Mouse (Mus musculus) embryonic facial prominence, embryonic 14.5 days (tissue): Measurements from ENCODE around the gene Ubxn7. TPM values are rescaled to one million over a fixed set of nuclear protein-coding genes. Genes with fewer than 3 reads are reported as not detected.
"Not testable (repeated sequence)": the region's sequence is repeated elsewhere in the genome, so short reads cannot be mapped to it uniquely, and the experiment has no call there.

Source experiments
- ATAC-seq: fragments of 200-750 bp; cut with Nextera tagmentation; 2 replicates; pipeline ENCODE4 v1.8.0; 2017; ENCODE audit warnings: low read depth, moderate number of reproducible peaks, moderate TSS enrichment
- DNase-seq: peaks from one replicate; pipeline ENCODE4 v3.0.0-alpha.2; 2015; ENCODE audit warnings: low spot score
- H3K27ac ChIP-seq: fragments of 300-500 bp; sonication (generic); replicated peaks from 2 replicates; pipeline ENCODE4 v1.5.1; 2014; ENCODE audit warnings: low read depth, mild to moderate bottlenecking, low read length, moderate library complexity
- H3K27me3 ChIP-seq: fragments of 300-500 bp; sonication (generic); replicated peaks from 2 replicates; pipeline ENCODE4 v1.6.1; 2014; ENCODE audit warnings: low read length; ENCODE audit not compliant: control insufficient read depth, insufficient read depth
- H3K36me3 ChIP-seq: fragments of 300-500 bp; sonication (generic); 2 replicates; pipeline ENCODE4 v1.6.1; 2014; ENCODE audit warnings: low read length, mixed read lengths; ENCODE audit not compliant: control insufficient read depth, insufficient read depth
- H3K4me1 ChIP-seq: fragments of 300-500 bp; sonication (generic); 2 replicates; pipeline ENCODE4 v1.6.1; 2014; ENCODE audit warnings: antibody characterized with exemption, low read length; ENCODE audit not compliant: control insufficient read depth, insufficient read depth
- H3K4me2 ChIP-seq: fragments of 300-500 bp; sonication (generic); 2 replicates; pipeline ENCODE4 v1.6.1; 2014; ENCODE audit warnings: low read depth, mild to moderate bottlenecking, low read length, moderate library complexity, mixed read lengths
- H3K4me3 ChIP-seq: fragments of 300-500 bp; sonication (generic); 2 replicates; pipeline ENCODE4 v1.5.1; 2014; ENCODE audit warnings: low read depth, mild to moderate bottlenecking, low read length
- H3K9ac ChIP-seq: fragments of 300-500 bp; sonication (generic); 2 replicates; pipeline ENCODE4 v1.6.1; 2014; ENCODE audit warnings: low read depth, mild to moderate bottlenecking, low read length, moderate library complexity, mixed read lengths
- H3K9me3 ChIP-seq: fragments of 300-500 bp; sonication (generic); 2 replicates; pipeline ENCODE4 v1.6.1; 2016; ENCODE audit warnings: low read length; ENCODE audit not compliant: control insufficient read depth
- WGBS: fragments of 180-500 bp; shearing (Covaris S2); extraction: QIAGEN DNeasy Blood & Tissue Kit; methylation state at CpG from one replicate; pipeline ENCODE4 v1.1.7; 2014; 5-methylcytosine and 5-hydroxymethylcytosine counted together
- polyA plus RNA-seq: library from polyadenylated mRNA; unstranded; fragments of >200 nt; fragmentation: Nextera tagmentation; extraction: Ambion mirVana; gene quantifications from 2 replicates; pipeline ENCODE4 v1.2.1, GENCODE M21; 2014

Ubxn7 gene
- polyA plus RNA-seq, result 21.1 and 23.7 TPM in 2 replicates

DNA sequence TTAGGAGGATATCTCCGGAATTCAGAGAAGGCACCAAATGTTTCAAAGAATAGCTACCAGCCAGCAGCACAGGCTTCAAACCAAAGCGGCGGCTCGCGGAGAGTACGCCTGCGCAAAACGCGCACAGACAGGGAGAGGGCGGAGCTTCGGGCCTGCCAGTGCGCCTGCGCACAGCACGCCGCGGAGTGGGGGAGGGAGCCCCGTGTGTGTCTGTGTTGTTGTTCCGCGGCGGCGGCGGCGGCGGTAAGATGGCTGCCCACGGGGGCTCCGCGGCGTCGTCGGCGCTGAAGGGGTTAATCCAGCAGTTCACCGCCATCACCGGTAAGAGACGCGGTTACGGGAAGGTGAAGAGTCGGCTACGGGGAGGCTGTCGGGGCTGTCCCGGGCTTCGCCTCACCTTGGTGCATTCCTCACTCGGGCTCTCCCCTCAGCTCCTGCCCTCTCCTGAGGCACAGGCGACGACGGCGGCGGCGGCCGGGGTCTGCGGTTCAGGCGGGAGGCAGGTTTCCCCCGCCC, at the start of gene Ubxn7:
TSS of gene Ubxn7 (plus strand) at position 218 of the 516 bp plus-strand sequence.
- peak; percentile 97 for ATAC-seq
- no peaks in the 10 kb centered on the region for H3K9me3 ChIP-seq

GRCm38 (mm10) chr16:32282608-32283007, 49.4 kb upstream of the Ubxn7 start:
- peaks cover 72% of the 10 kb centered on the region for H3K36me3 ChIP-seq
- H3K9ac ChIP-seq, result no peak overlapping the region
- DNase-seq, result no peak
- no peaks in the 10 kb centered on the region for H3K27me3 ChIP-seq
- ATAC-seq, result no peak
- no peak overlapping the region for H3K27ac ChIP-seq
- no peak overlapping the region for H3K4me3 ChIP-seq
- H3K9me3 ChIP-seq, result 0 out of 2 replicates have a peak, but pooled peaks cover 5% of the 10 kb centered on the region
- H3K4me2 ChIP-seq, result no peak overlapping the region
- peaks cover 11% of the 10 kb centered on the region for H3K4me1 ChIP-seq

More for the DNA sequence above, at the start of gene Ubxn7:
- Histone ChIP-seq H3K27ac (peak within 1 kb of the TSS; percentile 95), H3K4me1 (no peaks in the 10 kb centered on the region; the same call in 1 of the 2 replicates), H3K27me3 (no peaks in the 10 kb centered on the region), H3K4me3 (peak within 1 kb of the TSS; percentile 61), H3K9ac (peak within 1 kb of the TSS; percentile 96), H3K4me2 (peak within 1 kb of the TSS; percentile 53), H3K36me3 (no peaks in the 10 kb centered on the region)
- WGBS, result 0% methylated on average over 18 of the region's 52 CpGs
- peak; percentile 96 for DNase-seq

- Histone ChIP-seq H3K36me3 (peaks cover 57% of the 10 kb centered on the region), H3K4me2 (no peak overlapping the region), H3K9me3 (0 out of 2 replicates have a peak, but pooled peaks cover 10% of the 10 kb centered on the region), H3K4me3 (no peak overlapping the region), H3K9ac (no peak overlapping the region), H3K27ac (no peak overlapping the region), H3K4me1 (no peaks in the 10 kb centered on the region), H3K27me3 (no peaks in the 10 kb centered on the region)
- no peak for ATAC-seq
- 93% methylated on average over 4 of the region's 4 CpGs for WGBS
- DNase-seq, result no peak
Observed at GRCm38 (mm10) chr16:32291821-32292220, 40.2 kb upstream of the Ubxn7 start.

DNA sequence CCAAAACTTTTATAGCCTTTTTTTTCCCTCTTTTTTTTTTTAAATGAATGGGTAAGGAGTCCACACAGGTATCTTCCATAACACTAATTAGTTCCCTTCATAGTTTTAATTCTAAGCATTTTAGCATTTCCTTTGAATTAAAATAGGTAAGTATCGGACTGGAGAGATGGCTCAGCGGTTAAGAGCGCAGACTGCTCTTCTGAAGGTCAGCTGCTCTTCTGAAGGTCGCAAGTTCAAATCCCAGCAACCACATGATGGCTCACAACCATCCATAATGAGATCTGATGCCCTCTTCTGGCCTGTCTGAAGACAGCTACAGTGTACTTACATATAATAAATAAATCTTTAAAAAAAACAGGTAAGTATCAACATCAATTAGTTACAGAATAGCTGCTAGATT, 32.4 kb upstream of the Ubxn7 start:
- WGBS, result 96% methylated on average over 4 of the region's 4 CpGs
- DNase-seq, H3K4me2 ChIP-seq, H3K27ac ChIP-seq, ATAC-seq, H3K4me1 ChIP-seq, H3K27me3 ChIP-seq, H3K4me3 ChIP-seq, H3K9ac ChIP-seq: not testable (repeated sequence)
- Histone ChIP-seq H3K9me3 (0 out of 2 replicates have a peak, but pooled peaks cover 10% of the 10 kb centered on the region), H3K36me3 (peaks cover 51% of the 10 kb centered on the region)

DNA sequence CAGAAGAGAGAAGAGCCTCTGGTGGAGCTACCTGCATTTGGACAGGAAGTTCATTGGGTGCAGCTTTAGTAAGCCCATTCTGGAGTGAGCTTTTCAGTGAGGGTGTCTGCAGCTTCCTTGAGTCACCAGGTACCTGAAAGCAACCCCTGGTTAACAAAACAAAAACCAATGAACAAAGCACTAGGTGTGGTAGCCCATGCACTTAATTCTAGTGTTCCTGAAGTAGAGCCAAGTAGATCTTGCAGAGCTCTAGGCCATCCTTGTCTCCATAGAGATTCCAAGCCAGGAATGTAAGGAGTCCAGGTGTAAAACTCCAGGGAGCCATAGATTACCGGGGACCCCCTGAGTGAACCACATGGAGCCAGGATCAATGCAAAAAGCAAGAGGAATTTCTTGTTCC, 29.0 kb upstream of the Ubxn7 start:
- 45% methylated on average over 1 of the region's 1 CpGs for WGBS

DNA sequence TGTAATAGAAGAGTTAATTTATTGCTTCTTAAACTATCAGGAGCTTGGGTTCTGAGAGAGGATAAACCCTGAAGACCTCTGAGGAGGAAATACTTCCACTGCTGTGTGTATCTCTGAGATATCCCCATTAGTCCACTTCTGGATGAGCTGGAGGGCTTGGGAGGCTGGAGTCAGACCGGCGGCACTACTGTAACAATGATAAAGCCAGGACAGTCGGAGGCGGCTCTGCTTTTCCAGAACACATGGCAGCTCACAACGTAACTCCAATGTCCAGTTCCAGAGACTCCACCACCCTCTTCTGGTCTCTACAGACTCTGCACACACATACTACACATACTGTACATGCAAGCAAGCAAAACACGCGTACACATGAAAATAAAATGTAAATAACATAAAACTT, 28.2 kb upstream of the Ubxn7 start:
- no peaks in the 10 kb centered on the region for H3K27me3 ChIP-seq
- H3K4me1 ChIP-seq, result no peaks in the 10 kb centered on the region
- no peak overlapping the region for H3K4me3 ChIP-seq
- no peak overlapping the region for H3K4me2 ChIP-seq
- peaks cover 18% of the 10 kb centered on the region for H3K36me3 ChIP-seq
- H3K9me3 ChIP-seq, result no peaks in the 10 kb centered on the region
- 93% methylated on average over 7 of the region's 7 CpGs for WGBS
- H3K27ac ChIP-seq, result no peak overlapping the region
- ATAC-seq (no peak), DNase-seq (no peak)
- H3K9ac ChIP-seq, result no peak overlapping the region

More for the DNA sequence above, 29.0 kb upstream of the Ubxn7 start:
- H3K4me3 ChIP-seq, result no peak overlapping the region
- no peaks in the 10 kb centered on the region for H3K9me3 ChIP-seq
- DNase-seq (no peak), ATAC-seq (no peak)
- H3K36me3 ChIP-seq, result peaks cover 27% of the 10 kb centered on the region
- H3K4me2 ChIP-seq, result no peak overlapping the region
- no peaks in the 10 kb centered on the region for H3K4me1 ChIP-seq
- H3K27ac ChIP-seq, result no peak overlapping the region
- no peaks in the 10 kb centered on the region for H3K27me3 ChIP-seq
- H3K9ac ChIP-seq, result no peak overlapping the region

DNA sequence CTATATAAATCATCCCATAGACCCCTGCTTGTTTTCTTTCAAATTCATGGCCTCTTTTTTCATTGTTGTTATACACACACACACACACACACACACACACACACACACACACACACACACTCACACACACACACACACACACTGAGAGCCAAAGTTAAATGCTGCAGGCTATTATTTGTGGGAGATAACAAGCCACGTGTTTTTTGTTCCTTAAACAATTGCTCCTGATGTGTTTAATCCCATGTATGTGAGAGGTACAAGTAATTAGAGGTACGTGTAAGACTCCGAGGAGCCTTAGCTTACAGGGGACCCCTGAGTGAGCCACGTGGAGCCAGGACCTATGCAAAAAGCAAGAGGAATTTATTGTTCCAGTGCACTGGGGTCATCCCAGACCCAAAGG, 20.1 kb upstream of the Ubxn7 start:
- H3K27me3 ChIP-seq, result no peaks in the 10 kb centered on the region
- WGBS, result 71% methylated on average over 4 of the region's 4 CpGs
- H3K36me3 ChIP-seq, result no peaks in the 10 kb centered on the region
- no peak overlapping the region for H3K27ac ChIP-seq
- no peaks in the 10 kb centered on the region for H3K9me3 ChIP-seq
- DNase-seq, result no peak
- no peak overlapping the region for H3K4me2 ChIP-seq
- no peak for ATAC-seq
- H3K9ac ChIP-seq, result no peak overlapping the region
- H3K4me3 ChIP-seq, result no peak overlapping the region
- no peaks in the 10 kb centered on the region for H3K4me1 ChIP-seq

GRCm38 (mm10) chr16:32312386-32312785, 19.7 kb upstream of the Ubxn7 start:
- H3K27me3 ChIP-seq, result no peaks in the 10 kb centered on the region
- H3K9ac ChIP-seq, result no peak overlapping the region
- no peak overlapping the region for H3K27ac ChIP-seq
- no peaks in the 10 kb centered on the region for H3K9me3 ChIP-seq
- H3K4me2 ChIP-seq, result no peak overlapping the region
- H3K36me3 ChIP-seq, result no peaks in the 10 kb centered on the region
- no peaks in the 10 kb centered on the region for H3K4me1 ChIP-seq
- ATAC-seq (no peak), DNase-seq (no peak)
- H3K4me3 ChIP-seq, result no peak overlapping the region
- WGBS, result 15% methylated on average over 5 of the region's 5 CpGs

GRCm38 (mm10) chr16:32312859-32313258, 19.2 kb upstream of the Ubxn7 start:
- no peaks in the 10 kb centered on the region for H3K27me3 ChIP-seq
- no peak overlapping the region for H3K9ac ChIP-seq
- no peaks in the 10 kb centered on the region for H3K4me1 ChIP-seq
- no peaks in the 10 kb centered on the region for H3K36me3 ChIP-seq
- no peaks in the 10 kb centered on the region for H3K9me3 ChIP-seq
- 33% methylated on average over 4 of the region's 4 CpGs for WGBS
- no peak overlapping the region for H3K4me2 ChIP-seq
- ATAC-seq (no peak), DNase-seq (no peak)
- no peak overlapping the region for H3K27ac ChIP-seq
- H3K4me3 ChIP-seq, result no peak overlapping the region
